Mouse (Mus musculus): ENCODE data around the gene Ubqln4. TPM values are rescaled to one million over a fixed set of nuclear protein-coding genes. Genes with fewer than 3 reads are reported as not detected.
A peak's percentile ranks its signal among the peaks of the same experiment; 100 is the strongest.

The Ubqln4 gene
- total and polyA plus RNA-seq, 3 experiments = 22.8 to 62.2 (median 39.6) TPM

DNA sequence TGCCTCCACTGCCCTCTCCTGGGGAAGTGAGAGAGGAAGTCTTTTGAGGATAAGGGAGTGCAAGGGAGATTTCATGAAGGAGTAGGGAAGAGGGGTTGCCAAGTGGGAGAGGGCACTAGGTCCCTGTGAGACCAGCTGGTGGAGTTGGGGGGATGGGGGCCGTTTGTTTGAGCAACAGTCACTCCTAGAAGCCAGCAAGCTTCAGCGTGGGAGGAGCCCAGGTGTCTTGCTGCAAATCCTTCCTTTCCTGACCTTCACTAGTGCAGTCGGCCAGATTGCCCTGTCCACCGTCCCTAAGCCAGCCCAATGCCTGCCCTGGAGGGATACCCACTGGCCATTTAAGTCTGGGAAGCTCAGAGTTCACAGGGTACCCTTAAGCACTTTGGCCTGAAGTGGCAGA, 42.0 kb upstream of the Ubqln4 start:
- no peaks in the 10 kb centered on the region for H3K9me3 ChIP-seq (replicated peaks; ENCODE audit: low read length)
- peaks cover 34 to 77% of the 10 kb centered on the region in 2 experiments for H3K4me1 ChIP-seq (ENCODE audit: control insufficient read depth in 1 of 2, insufficient read depth in 2 of 2)
- no peaks in the 10 kb centered on the region for H3K36me3 ChIP-seq (replicated peaks in 1 of 2; ENCODE audit: control insufficient read depth in 1 of 2, insufficient read depth in 1 of 2, low read length in 1 of 2)
- no peaks in the 10 kb centered on the region for H3K79me2 ChIP-seq (replicated peaks; ENCODE audit: control insufficient read depth, extremely low read depth, insufficient read depth, poor library complexity, severe bottlenecking)
- in situ Hi-C loops (cut with MboI; ENCODE audit: low pct_ligation_motif_present, low pct_unique_long_range_greater_than_20kb, low sequenced_read_pairs) (no loop called here), dilution Hi-C loops (cut with MboI; ENCODE audit: extremely low pct_ligation_motif_present, extremely low pct_unique_long_range_greater_than_20kb, low sequenced_read_pairs) (no loop called here)
- no peak overlapping the region for H3K4me2 ChIP-seq (ENCODE audit: insufficient read depth, low read depth, poor library complexity, severe bottlenecking)
- no peak overlapping the region for H3K9ac ChIP-seq (ENCODE audit: insufficient read depth, low read depth)
- DNase-seq (ENCODE audit: extremely low read depth) = no peak
- TF ChIP-seq MAZ (IDR thresholded peaks at IDR 0.05; ENCODE audit: low read depth, low read length) = no peak
- no peak for TF ChIP-seq GABPA (IDR thresholded peaks at IDR 0.05; ENCODE audit: insufficient replicate concordance, low read depth, low read length)
- no peak for TF ChIP-seq USF1 (IDR thresholded peaks at IDR 0.05; ENCODE audit: low read depth, low read length)
- no peak for TF ChIP-seq PAX5 (IDR thresholded peaks at IDR 0.05; ENCODE audit: low read length)
- no peak for TF ChIP-seq NELFE (IDR thresholded peaks at IDR 0.05; ENCODE audit: low read depth, low read length)
- TF ChIP-seq BHLHE40 (IDR thresholded peaks at IDR 0.05; ENCODE audit: low read depth, low read length) = no peak
- TF ChIP-seq HCFC1 (IDR thresholded peaks at IDR 0.05; ENCODE audit: low read depth, low read length) = no peak
- no peak for TF ChIP-seq UBTF (IDR thresholded peaks at IDR 0.05; ENCODE audit: low read depth, low read length)
- TF ChIP-seq POLR2AphosphoS2 (IDR thresholded peaks at IDR 0.05; ENCODE audit: low read depth, low read length) = no peak
- no peak for TF ChIP-seq MAFK (IDR thresholded peaks at IDR 0.05; ENCODE audit: insufficient replicate concordance, low read length)
- no peak for TF ChIP-seq CTCF (conservative IDR thresholded peaks at IDR 0.05 in 1 of 2, IDR thresholded peaks at IDR 0.05 in 1 of 2; ENCODE audit: low read depth in 2 of 2, low read length in 2 of 2)
- no peak for TF ChIP-seq MEF2A (IDR thresholded peaks at IDR 0.05; ENCODE audit: borderline replicate concordance, low read depth, low read length)
- TF ChIP-seq ZMIZ1 (IDR thresholded peaks at IDR 0.05; ENCODE audit: low read depth, low read length) = no peak
- no peak for TF ChIP-seq TCF12 (IDR thresholded peaks at IDR 0.05; ENCODE audit: low read depth, low read length)
- TF ChIP-seq CHD2 (IDR thresholded peaks at IDR 0.05; ENCODE audit: low read length) = no peak
- no peak for TF ChIP-seq ETS1 (conservative IDR thresholded peaks at IDR 0.05; ENCODE audit: low read depth, low read length)
- no peak for TF ChIP-seq RCOR1 (conservative IDR thresholded peaks at IDR 0.05; ENCODE audit: low read depth, low read length)
- no peak for TF ChIP-seq POLR2A (IDR thresholded peaks at IDR 0.05; ENCODE audit: low read depth, low read length)
- TF ChIP-seq USF2 (conservative IDR thresholded peaks at IDR 0.05; ENCODE audit: low read depth, low read length) = no peak
- TF ChIP-seq CHD1 (IDR thresholded peaks at IDR 0.05; ENCODE audit: low read depth, low read length) = no peak
- H3K27ac ChIP-seq (ENCODE audit: insufficient read depth, low read depth) = no peak overlapping the region
- peaks cover 6% of the 10 kb centered on the region for H3K27me3 ChIP-seq (replicated peaks)
- no peak overlapping the region for H3K4me3 ChIP-seq (replicated peaks in 1 of 3; ENCODE audit: low read depth in 2 of 3, low read length in 2 of 3, poor library complexity in 1 of 3)

DNA sequence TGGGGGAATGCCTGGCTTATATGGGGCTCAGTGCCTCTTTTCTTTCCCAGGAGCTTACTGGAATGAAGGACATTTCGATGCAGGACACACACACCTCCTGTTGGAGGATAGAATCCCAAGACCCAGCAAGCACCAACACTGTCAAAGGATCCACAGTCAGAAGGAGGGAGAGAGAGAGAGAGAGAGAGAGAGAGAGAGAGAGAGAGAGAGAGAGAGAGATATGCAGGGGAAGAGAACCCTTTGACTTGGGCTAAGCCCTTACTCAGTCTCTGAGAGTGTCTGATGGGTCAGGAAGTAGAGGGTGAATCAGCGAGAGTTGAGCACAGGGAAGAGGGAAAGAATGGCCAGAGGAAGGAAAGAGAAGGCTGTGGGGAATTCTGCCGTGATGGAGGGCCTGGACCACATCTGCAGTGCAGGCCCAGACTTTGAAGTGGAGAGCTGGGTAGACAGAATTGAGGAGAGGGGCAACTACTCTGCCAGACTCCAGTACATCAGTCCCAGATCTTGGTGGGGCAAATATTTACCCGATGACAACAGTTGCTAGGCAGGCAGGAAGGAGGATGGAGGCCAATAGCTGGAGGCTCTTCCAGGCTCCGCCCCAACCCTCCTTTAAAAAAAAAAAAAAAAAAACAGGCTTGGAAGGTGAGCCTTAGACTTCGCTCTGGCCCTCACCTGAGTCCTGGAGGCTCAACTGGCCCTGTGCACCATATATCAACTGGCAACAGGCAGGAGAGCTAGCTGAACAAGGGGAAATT, 41.2 kb upstream of the Ubqln4 start:
- no peaks in the 10 kb centered on the region for H3K79me2 ChIP-seq (replicated peaks; ENCODE audit: control insufficient read depth, extremely low read depth, insufficient read depth, poor library complexity, severe bottlenecking)
- H3K27ac ChIP-seq (ENCODE audit: insufficient read depth, low read depth) = no peak overlapping the region
- H3K27me3 ChIP-seq (replicated peaks) = peaks cover 6% of the 10 kb centered on the region
- H3K4me1 ChIP-seq (ENCODE audit: control insufficient read depth in 1 of 2, insufficient read depth in 2 of 2) = peaks cover 31 to 74% of the 10 kb centered on the region in 2 experiments
- H3K4me2 ChIP-seq (ENCODE audit: insufficient read depth, low read depth, poor library complexity, severe bottlenecking) = no peak overlapping the region
- no peak overlapping the region for H3K4me3 ChIP-seq (replicated peaks in 1 of 3; ENCODE audit: low read depth in 2 of 3, low read length in 2 of 3, poor library complexity in 1 of 3)
- TF ChIP-seq ZC3H11A (IDR thresholded peaks at IDR 0.05; ENCODE audit: low read depth, low read length) (no peak), MAFK (IDR thresholded peaks at IDR 0.05; ENCODE audit: insufficient replicate concordance, low read length) (no peak), CHD1 (IDR thresholded peaks at IDR 0.05; ENCODE audit: low read depth, low read length) (no peak), GABPA (IDR thresholded peaks at IDR 0.05; ENCODE audit: insufficient replicate concordance, low read depth, low read length) (no peak), RCOR1 (conservative IDR thresholded peaks at IDR 0.05; ENCODE audit: low read depth, low read length) (no peak), POLR2A (IDR thresholded peaks at IDR 0.05; ENCODE audit: low read depth, low read length) (no peak), TCF12 (IDR thresholded peaks at IDR 0.05; ENCODE audit: low read depth, low read length) (0 out of 2 replicates have a peak, but pooled peaks have one; percentile 21), ZNF384 (IDR thresholded peaks at IDR 0.05; ENCODE audit: low read depth, low read length) (peak; percentile 89), ELF1 (IDR thresholded peaks at IDR 0.05; ENCODE audit: low read depth, low read length) (no peak), ETS1 (conservative IDR thresholded peaks at IDR 0.05; ENCODE audit: low read depth, low read length) (no peak)
- H3K9ac ChIP-seq (ENCODE audit: insufficient read depth, low read depth) = no peak overlapping the region
- no peak for DNase-seq (ENCODE audit: extremely low read depth)
- H3K9me3 ChIP-seq (replicated peaks; ENCODE audit: low read length) = no peaks in the 10 kb centered on the region
- no peaks in the 10 kb centered on the region for H3K36me3 ChIP-seq (replicated peaks in 1 of 2; ENCODE audit: control insufficient read depth in 1 of 2, insufficient read depth in 1 of 2, low read length in 1 of 2)
- dilution Hi-C loops (cut with MboI; ENCODE audit: extremely low pct_ligation_motif_present, extremely low pct_unique_long_range_greater_than_20kb, low sequenced_read_pairs) = no loop called here
- in situ Hi-C loops (cut with MboI; ENCODE audit: low pct_ligation_motif_present, low pct_unique_long_range_greater_than_20kb, low sequenced_read_pairs) = no loop called here

All from CH12.LX (cell line).